Mouse (Mus musculus) heart, adult 2 months (tissue): ENCODE measurements around the gene Slc9a9. TPM values are rescaled to one million over a fixed set of nuclear protein-coding genes. Genes with fewer than 3 reads are reported as not detected.

Experiments
- DNase-seq, 2 experiments: peaks; one replicate each; pipeline ENCODE4 v3.0.0; 2021
- H3K27ac ChIP-seq: fragments of 200-600 bp; 2 replicates; pipeline ENCODE4 v1.8.1; 2022
- H3K27me3 ChIP-seq: fragments of 200-500 bp; 2 replicates; pipeline ENCODE4 v1.6.1; 2012; ENCODE audit warnings: mild to moderate bottlenecking, low read length, inconsistent platforms, mixed read lengths; ENCODE audit not compliant: control insufficient read depth, insufficient read depth
- H3K36me3 ChIP-seq: fragments of 200-500 bp; 2 replicates; pipeline ENCODE4 v1.6.1; 2012; ENCODE audit warnings: low read length, inconsistent platforms; ENCODE audit not compliant: control insufficient read depth, insufficient read depth
- H3K4me1 ChIP-seq: fragments of 200-500 bp; 2 replicates; pipeline ENCODE4 v1.6.1; 2011; ENCODE audit warnings: low read length; ENCODE audit not compliant: control insufficient read depth, insufficient read depth
- H3K4me3 ChIP-seq: fragments of 200-600 bp; 2 replicates; pipeline ENCODE4 v1.8.1; 2022
- H3K79me2 ChIP-seq: fragments of 200-500 bp; replicated peaks from 2 replicates; pipeline ENCODE4 v1.6.1; 2012; ENCODE audit warnings: mild to moderate bottlenecking, inconsistent platforms, low read length, moderate library complexity, mixed read lengths; ENCODE audit not compliant: control insufficient read depth, insufficient read depth
- H3K9ac ChIP-seq: fragments of 200-500 bp; 2 replicates; pipeline ENCODE4 v1.6.1; 2012; ENCODE audit warnings: low read depth, mild to moderate bottlenecking, control low read depth, inconsistent platforms, low read length, mixed read lengths
- CTCF ChIP-seq: fragments of 200-600 bp; IDR thresholded peaks from 2 replicates; pipeline ENCODE4 v1.8.1; 2022; ENCODE audit warnings: antibody characterized with exemption, mild to moderate bottlenecking, moderate library complexity
- EP300 ChIP-seq: fragments of 200-500 bp; IDR thresholded peaks from 2 replicates; pipeline ENCODE4 v1.6.1; 2011; ENCODE audit warnings: low read depth, low read length, control low read depth; ENCODE audit not compliant: insufficient read depth
- POLR2A ChIP-seq: fragments of 200-500 bp; IDR thresholded peaks from 2 replicates; pipeline ENCODE4 v1.6.1; 2011; ENCODE audit warnings: mild to moderate bottlenecking, low read depth, low read length, control low read depth; ENCODE audit not compliant: insufficient read depth
- WGBS: fragments of 180-500 bp; shearing (Covaris S2); methylation state at CpG from one replicate; pipeline ENCODE4 v1.1.7; 2018; 5-methylcytosine and 5-hydroxymethylcytosine counted together
- intact Hi-C: fragments of 180-260 bp; cut with DNase I; formaldehyde crosslinking; loops from one replicate; pipeline ENCODE4 v1.15.1; 2025
- polyA plus RNA-seq: library from polyadenylated mRNA; depleted of rRNA; stranded (reverse); fragments of >200 nt; gene quantifications from 2 replicates; pipeline ENCODE4 v1.2.3, GENCODE M21; 2012
- total RNA-seq, 2 experiments: library from RNA; stranded (reverse); gene quantifications; 2 replicates each; pipeline ENCODE4 v1.2.3; 2021

Gene Slc9a9
- total and polyA plus RNA-seq, 3 experiments: 1.9 to 2.2 (median 2.0) TPM

GRCm38 (mm10) chr9:95088221-95088620 lies 418.5 kb downstream of the Slc9a9 start:
- no peaks in the 10 kb centered on the region for H3K27me3 ChIP-seq
- H3K36me3 ChIP-seq: no peaks in the 10 kb centered on the region
- no peaks in the 10 kb centered on the region for H3K4me1 ChIP-seq
- H3K79me2 ChIP-seq: no peaks in the 10 kb centered on the region
- no peak for TF ChIP-seq POLR2A
- TF ChIP-seq EP300: no peak
- TF ChIP-seq CTCF: no peak
- WGBS: 97% methylated on average over 4 of the region's 4 CpGs
- no peak overlapping the region for H3K4me3 ChIP-seq
- DNase-seq: no peak
- H3K27ac ChIP-seq: no peak overlapping the region
- intact Hi-C loops: no loop called here
- H3K9ac ChIP-seq: no peak overlapping the region

DNA sequence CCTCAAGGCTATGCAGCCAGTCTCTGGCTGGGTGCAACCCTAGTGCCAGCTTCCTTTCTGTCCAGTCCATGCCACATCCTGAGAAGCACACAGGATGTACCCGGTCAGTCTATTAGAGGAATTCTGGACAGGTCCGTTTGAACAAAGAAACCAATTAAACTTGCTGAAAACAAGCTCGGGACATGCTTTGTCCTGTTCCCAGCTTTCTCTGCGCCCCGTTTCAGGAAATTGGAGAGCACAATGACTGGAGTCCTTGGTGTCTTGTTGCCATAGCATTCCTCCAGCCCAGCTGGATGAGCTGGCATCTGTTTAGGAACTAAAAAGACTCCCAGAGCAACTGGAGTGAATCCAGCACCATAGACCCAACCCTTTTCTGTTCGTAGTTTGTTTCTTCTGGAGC lies 419.3 kb downstream of the Slc9a9 start:
- intact Hi-C loops: no loop called here
- no peak for TF ChIP-seq EP300
- no peak for TF ChIP-seq POLR2A
- no peak for DNase-seq
- Histone ChIP-seq H3K4me3 (no peak overlapping the region), H3K4me1 (no peaks in the 10 kb centered on the region), H3K9ac (no peak overlapping the region), H3K36me3 (no peaks in the 10 kb centered on the region), H3K79me2 (no peaks in the 10 kb centered on the region), H3K27ac (no peak overlapping the region), H3K27me3 (no peaks in the 10 kb centered on the region)
- WGBS: 55% methylated on average over 6 of the region's 6 CpGs

GRCm38 (mm10) chr9:95096486-95096885 lies 426.8 kb downstream of the Slc9a9 start:
- intact Hi-C loops: no loop called here
- no peak for DNase-seq
- TF ChIP-seq EP300 (no peak), POLR2A (no peak), CTCF (no peak)
- no peak overlapping the region for H3K9ac ChIP-seq
- 93% methylated on average over 3 of the region's 3 CpGs for WGBS
- no peak overlapping the region for H3K4me3 ChIP-seq
- H3K79me2 ChIP-seq: no peaks in the 10 kb centered on the region
- no peaks in the 10 kb centered on the region for H3K36me3 ChIP-seq
- no peaks in the 10 kb centered on the region for H3K27me3 ChIP-seq
- H3K4me1 ChIP-seq: no peaks in the 10 kb centered on the region
- H3K27ac ChIP-seq: no peak overlapping the region

- Histone ChIP-seq H3K36me3 (no peaks in the 10 kb centered on the region), H3K9ac (no peak overlapping the region), H3K79me2 (no peaks in the 10 kb centered on the region), H3K4me3 (no peak overlapping the region), H3K27me3 (no peaks in the 10 kb centered on the region), H3K27ac (no peak overlapping the region), H3K4me1 (no peaks in the 10 kb centered on the region)
- no peak for DNase-seq
- TF ChIP-seq CTCF (no peak), POLR2A (no peak), EP300 (no peak)
- intact Hi-C loops: no loop called here
- WGBS: 90% methylated on average over 6 of the region's 6 CpGs
Observed at GRCm38 (mm10) chr9:95105768-95106167, 436.1 kb downstream of the Slc9a9 start.

DNA sequence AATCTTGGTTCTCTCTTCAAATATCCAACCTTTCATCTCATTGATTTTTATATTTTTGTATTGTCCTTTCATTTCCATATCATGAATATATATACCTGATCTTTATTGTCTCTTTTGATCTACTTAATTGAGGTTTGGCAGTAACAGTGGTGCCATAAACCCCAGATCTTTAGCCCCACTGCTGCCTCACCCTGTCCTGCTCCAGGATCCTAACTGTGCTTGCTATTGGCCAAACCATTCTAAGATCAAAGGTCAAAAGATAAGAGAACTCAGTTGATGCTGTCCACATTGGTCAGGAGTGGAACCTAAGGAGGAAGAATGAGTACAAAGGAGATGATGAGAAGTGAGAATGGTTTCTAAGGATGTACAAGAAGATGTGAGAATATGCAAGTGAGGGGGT lies 440.1 kb downstream of the Slc9a9 start:
- no peak for DNase-seq
- Histone ChIP-seq H3K9ac (no peak overlapping the region), H3K79me2 (no peaks in the 10 kb centered on the region), H3K4me3 (no peak overlapping the region), H3K27me3 (no peaks in the 10 kb centered on the region), H3K27ac (no peak overlapping the region), H3K36me3 (no peaks in the 10 kb centered on the region), H3K4me1 (no peaks in the 10 kb centered on the region; the same call in 1 of the 2 replicates)
- TF ChIP-seq CTCF (no peak), EP300 (no peak), POLR2A (no peak)
- intact Hi-C loops: no loop called here

DNA sequence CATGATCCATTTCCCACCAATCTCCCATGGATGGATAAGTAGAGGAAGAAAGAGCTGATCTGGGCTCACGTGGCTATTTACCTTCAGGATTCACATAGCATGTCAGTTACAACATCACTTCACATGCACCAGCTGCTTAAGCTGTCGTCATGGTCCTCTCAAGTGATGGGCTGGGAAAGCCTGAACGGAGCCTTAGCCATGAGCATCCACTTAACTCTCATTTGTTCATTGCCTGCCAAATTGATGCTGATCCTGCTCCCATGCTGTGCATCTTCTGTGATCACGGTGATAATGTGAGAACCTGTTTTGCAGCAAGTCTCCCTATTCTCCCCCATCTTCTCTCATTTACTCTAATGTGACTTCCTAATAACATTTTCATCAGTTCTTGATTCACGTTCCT lies 441.1 kb downstream of the Slc9a9 start:
- Histone ChIP-seq H3K9ac (no peak overlapping the region), H3K27ac (no peak overlapping the region), H3K27me3 (no peaks in the 10 kb centered on the region), H3K4me1 (no peaks in the 10 kb centered on the region; the same call in 1 of the 2 replicates), H3K36me3 (no peaks in the 10 kb centered on the region), H3K4me3 (no peak overlapping the region), H3K79me2 (no peaks in the 10 kb centered on the region)
- no peak for DNase-seq
- intact Hi-C loops: no loop called here
- 76% methylated on average over 5 of the region's 5 CpGs for WGBS
- TF ChIP-seq EP300 (no peak), CTCF (no peak), POLR2A (no peak)

GRCm38 (mm10) chr9:95111732-95112131 lies 442.0 kb downstream of the Slc9a9 start:
- Histone ChIP-seq H3K36me3 (no peaks in the 10 kb centered on the region), H3K4me1 (no peaks in the 10 kb centered on the region; the same call in 1 of the 2 replicates), H3K27me3 (no peaks in the 10 kb centered on the region), H3K79me2 (no peaks in the 10 kb centered on the region), H3K27ac (no peak overlapping the region), H3K9ac (no peak overlapping the region), H3K4me3 (no peak overlapping the region)
- TF ChIP-seq EP300: no peak
- no peak for TF ChIP-seq POLR2A
- TF ChIP-seq CTCF: no peak
- DNase-seq: no peak
- WGBS: 92% methylated on average over 1 of the region's 1 CpGs
- intact Hi-C loops: no loop called here
